Mouse (Mus musculus) thymus, adult 2 months (tissue): ENCODE results near the gene Tnfrsf9.

ENCODE experiments used
- CTCF ChIP-seq: fragments of 200-500 bp; IDR thresholded peaks from 2 replicates; pipeline ENCODE4 v1.5.1; 2012; ENCODE audit warnings: mild to moderate bottlenecking, control low read depth, low read length, moderate library complexity, borderline replicate concordance; ENCODE audit not compliant: control insufficient read depth, poor library complexity, insufficient read depth; ENCODE audit errors: extremely low read depth
- POLR2A ChIP-seq: fragments of 200-500 bp; IDR thresholded peaks from 2 replicates; pipeline ENCODE4 v1.6.1; 2012; ENCODE audit warnings: mild to moderate bottlenecking, low read length, control low read depth, moderate library complexity; ENCODE audit not compliant: control insufficient read depth, poor library complexity, insufficient read depth; ENCODE audit errors: extremely low read depth

DNA sequence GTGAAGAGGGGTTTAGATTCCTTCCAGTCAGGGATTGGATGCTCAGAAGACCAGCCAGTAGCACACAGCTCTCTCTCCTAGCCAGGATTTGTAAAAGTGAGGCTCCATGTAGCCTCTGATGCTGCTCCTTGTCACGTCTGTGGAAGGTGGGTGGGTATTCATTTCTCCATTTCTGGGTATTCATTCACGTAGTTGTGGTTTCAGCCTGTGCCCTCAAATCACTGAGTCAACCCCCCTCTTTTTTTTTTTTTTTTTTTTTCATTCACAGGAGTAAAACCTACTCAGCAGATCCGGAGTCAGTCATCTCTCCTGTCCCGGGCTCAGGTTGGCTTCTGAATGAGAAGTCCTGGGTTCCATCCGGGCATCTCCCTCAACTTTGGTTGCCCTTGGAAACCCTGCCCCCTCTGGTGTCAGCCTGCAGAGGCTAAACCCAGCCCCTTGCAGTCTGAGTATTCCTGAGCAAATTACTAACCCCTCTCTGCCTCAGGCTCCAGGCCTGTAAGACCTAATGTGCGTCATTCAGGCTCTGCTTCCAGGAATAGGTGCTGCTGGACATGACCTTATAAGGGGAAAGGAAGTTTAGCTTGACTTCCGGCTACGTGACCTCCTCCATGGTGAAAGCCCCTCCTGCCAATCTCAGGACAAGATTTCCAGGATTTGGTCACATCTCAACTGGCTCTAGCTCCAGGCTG is 3.1 kb downstream of the Tnfrsf9 start:
- no peak for TF ChIP-seq POLR2A
- no peak for TF ChIP-seq CTCF
